Mouse (Mus musculus) cerebellum, postnatal 4 days (tissue): ENCODE measurements around the gene Inafm1.
A peak's percentile ranks its signal among the peaks of the same experiment; 100 is the strongest.
"Not testable (repeated sequence)": the region's sequence is repeated elsewhere in the genome, so short reads cannot be mapped to it uniquely, and the experiment has no call there.

Experiments used
- DNase-seq, 2 experiments: peaks; one replicate each; pipeline ENCODE4 v3.0.0; 2022; ENCODE audit warnings: low spot score in 2 of 2, mixed read lengths in 1 of 2

Inafm1 gene

DNA sequence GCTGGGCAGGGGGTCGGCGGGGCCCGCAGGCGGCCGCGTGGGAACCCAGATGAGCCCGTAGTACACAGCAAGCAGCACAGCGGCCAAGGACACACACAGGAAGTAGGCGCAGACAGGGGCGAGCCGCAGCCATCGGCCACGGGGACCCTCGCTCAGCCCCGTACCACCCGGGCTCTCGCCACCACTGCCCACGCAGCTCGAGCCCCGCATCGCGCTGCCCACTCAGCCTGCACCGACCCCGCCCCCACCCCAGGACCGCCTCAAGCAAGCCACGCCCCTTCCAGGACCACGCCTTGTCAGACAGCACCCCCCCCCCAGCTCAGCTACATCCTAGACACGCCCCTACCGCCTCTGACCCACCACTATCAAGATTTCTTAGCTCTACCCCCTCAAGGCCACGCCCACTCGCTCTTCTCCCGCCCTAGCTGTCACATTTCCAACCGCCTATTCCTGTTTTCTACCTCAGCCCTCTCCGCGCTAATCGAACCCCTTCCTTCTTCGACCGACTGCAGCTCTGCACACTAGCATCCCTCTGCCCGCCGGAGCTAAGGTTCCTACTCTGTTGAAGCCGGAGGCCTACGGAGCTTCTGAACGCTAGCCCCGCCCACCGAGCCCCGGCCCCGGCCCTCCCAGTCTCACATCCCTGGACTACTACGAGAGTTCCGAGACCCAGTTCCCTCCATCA lies at the start of gene Inafm1:
Gene Inafm1, minus strand, starts transcription at position 537 of the 685 bp plus-strand sequence.
- DNase-seq, result peak; percentile 51 to 79

DNA sequence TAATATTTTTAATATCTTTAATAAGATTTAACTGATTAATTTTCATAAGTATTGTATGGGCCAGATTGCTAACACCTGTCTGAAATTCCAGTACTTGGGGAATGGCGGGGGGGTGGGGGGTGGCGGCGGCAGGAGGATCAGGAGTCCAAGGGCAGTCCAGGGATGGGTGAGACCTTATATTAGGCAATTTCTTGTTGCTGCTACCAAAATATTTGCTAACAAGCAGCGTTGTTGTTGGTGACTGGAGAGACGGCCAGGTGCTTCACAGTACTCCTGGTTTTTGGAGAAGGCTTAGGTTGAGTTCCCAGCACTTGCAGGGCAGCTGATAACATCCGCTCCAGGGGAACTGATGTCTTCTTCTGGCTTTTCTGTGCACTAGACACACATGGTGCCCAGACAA lies 47.1 kb upstream of the Inafm1 start:
- DNase-seq, result no peak

DNA sequence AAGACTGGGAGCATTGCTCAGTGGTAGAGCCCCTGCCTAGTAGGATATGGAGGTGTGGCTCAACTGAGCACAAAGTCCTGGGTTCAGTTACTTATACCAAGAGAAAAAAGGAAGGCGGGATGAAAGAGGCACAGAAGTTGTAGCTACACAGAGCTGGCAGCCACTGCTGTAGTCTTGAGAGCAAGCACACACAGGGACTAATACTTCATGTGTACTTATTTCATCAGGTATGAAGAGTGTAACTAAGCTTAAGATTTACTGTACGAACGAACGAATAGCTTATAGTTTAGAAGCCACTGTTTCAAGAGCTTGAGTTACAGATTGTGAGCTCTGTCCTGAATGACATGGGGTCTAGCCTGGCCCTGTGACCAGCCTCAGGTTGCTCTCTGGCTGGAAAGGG lies 45.8 kb upstream of the Inafm1 start:
- DNase-seq, result no peak

GRCm38 (mm10) chr7:16317094-16317493 lies 43.7 kb upstream of the Inafm1 start:
- DNase-seq, result no peak

DNA sequence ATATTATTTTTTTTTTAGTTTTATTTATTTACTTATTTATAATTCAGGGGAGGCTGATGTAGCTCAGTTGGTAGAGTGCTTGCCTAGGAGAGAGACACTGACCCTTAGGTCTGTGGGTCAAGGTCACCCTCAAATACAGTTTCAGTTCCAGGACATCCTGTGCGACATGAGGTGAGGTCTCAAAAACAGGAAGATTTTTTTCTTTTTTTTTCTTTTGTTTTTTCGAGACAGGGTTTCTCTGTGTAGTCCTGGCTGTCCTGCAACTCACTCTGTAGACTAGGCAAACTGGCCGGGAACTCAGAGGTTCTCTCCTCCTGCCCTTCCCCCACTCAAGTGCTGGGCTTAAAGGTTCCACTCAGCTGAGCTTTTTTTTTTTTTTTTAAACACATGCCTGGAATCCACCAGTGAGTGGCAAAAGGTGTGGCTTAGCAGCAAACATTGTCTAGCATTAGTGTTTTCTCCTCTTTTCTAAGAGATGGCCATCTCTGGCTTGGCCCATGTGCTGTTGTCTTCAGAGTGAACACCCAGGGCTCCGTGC lies 41.9 kb upstream of the Inafm1 start:
- no peak for DNase-seq

DNA sequence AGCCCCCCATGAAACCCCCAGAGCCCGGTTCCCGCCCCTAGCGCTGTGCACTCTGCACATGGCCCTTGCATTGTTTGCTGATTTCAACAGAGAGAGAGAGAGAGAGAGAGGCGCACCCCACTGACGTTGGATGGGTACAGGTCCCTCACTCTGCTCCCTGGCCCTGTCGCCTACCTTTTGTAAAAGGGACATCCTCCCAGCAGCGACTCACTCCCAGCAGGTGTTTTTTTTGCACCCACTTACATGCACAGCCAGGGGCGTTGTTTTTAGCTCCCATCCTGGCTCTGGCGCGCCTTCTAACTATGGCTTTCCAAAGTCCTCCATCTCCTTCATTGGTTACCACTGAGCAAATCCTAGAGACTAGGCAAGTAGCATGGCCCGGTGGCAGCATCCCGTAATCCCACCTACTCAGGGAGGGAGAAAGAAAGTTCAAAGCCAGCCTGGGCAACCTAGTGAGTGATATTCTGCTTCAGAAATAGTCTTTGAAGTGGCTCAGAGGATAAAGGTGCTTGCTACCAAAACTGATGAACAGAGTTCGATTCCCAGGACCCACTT lies 40.9 kb upstream of the Inafm1 start:
- no peak for DNase-seq

DNA sequence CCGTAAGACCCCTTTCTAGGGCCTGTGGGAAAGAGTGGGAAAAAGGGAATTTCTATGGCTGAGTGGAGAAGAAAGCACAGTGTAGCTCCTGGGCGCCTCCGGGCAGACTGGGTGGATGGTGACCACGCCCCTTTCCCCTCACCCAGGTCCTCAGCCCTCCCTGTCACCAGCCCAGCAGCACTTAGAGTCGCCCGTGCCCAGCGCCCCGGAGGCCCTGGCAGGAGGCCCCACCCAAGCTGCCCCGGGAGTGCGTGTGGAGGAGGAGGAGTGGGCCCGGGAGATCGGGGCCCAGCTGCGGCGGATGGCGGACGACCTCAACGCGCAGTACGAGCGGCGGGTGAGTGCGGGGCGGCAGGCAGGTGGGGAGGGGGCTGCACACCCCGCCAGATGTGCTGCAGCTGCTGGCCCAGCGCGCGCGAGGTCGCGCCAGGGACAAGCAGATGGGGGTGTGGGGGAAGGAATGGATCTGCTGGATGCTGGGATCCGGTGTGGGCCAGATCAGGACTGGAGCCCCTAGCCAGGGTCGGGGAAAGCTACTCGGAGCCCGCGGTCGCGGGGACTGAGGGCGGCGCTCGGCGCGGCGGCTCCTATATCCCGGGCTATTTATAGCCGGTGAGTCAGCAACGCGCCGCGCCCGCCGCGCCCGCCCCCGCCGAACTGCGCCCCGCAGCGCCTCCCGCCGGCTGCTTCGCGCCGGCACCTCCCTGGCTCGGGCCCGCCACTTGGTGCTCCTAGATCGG lies 40.2 kb upstream of the Inafm1 start:
- DNase-seq, result peak; percentile 44 to 71

- peak in 1 of 2 experiments; percentile 24 for DNase-seq
Measured at GRCm38 (mm10) chr7:16312672-16313311, 39.4 kb upstream of the Inafm1 start.

DNA sequence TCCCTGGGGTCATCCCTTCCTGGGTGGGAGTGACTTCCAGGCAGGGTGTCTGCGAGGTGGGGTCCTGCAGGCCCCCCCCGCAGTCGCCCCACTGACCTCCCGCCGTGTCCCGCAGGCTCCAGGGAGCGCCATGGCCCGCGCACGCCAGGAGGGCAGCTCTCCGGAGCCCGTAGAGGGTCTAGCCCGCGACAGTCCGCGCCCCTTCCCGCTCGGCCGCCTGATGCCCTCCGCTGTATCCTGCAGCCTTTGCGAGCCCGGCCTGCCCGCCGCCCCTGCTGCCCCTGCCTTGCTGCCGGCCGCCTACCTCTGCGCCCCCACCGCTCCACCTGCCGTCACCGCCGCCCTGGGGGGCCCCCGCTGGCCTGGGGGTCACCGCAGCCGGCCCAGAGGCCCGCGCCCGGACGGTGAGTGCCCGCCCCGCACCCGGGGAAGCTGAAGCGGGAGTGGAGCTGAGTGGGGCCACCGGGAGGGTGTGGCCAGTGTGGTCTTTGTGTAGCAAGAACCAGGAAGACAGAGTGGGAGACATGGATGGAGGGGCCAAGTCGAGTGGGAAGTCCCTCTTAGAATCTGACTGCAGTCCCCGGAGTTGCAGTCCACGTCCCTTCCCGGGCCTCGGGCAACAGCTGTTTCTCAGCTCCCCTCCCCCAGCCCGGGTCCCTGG lies 38.7 kb upstream of the Inafm1 start:
- peak in 1 of 2 experiments; percentile 23 for DNase-seq

GRCm38 (mm10) chr7:16311453-16312004 lies 38.1 kb upstream of the Inafm1 start:
- DNase-seq, result no peak

GRCm38 (mm10) chr7:16310521-16311452 lies 37.4 kb upstream of the Inafm1 start:
- DNase-seq, result peak in 1 of 2 experiments; percentile 37

DNA sequence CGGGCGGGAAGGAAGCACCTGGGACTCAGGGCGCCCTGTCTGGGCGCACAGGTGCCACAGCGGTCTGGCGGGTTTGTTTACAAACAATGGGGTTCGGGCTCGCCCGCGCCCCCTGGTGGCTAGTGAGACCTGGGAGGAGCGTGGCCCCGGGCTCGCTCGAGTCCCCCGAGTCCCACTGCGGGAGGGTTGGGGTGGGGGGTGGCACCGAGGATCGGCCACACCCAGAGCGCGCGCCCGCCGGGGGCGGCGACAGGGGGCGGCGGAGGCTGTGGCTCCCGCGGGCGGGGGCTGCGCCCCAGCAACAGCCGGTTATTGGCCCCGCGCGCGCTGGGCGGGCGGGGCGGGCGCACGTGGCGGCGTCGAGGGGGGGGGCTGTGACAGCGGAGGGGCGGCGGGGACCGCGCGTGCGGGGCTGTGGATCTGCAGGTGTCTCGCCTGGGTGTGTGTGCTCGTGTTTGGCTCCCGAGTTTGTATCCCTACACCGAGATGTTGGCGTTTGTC lies 36.7 kb upstream of the Inafm1 start:
- DNase-seq, result peak; percentile 67 to 75

GRCm38 (mm10) chr7:16309318-16310019 lies 36.1 kb upstream of the Inafm1 start:
- DNase-seq, result peak; percentile 67 to 79

GRCm38 (mm10) chr7:16308555-16309317 lies 35.3 kb upstream of the Inafm1 start:
- no peak for DNase-seq

GRCm38 (mm10) chr7:16308093-16308492 lies 34.7 kb upstream of the Inafm1 start, which contains the start of gene Bbc3:
Bbc3 (plus strand) TSS chr7:16308393.
- not testable (repeated sequence) for DNase-seq

GRCm38 (mm10) chr7:16307141-16307540 lies 33.7 kb upstream of the Inafm1 start:
- not testable (repeated sequence) for DNase-seq

- DNase-seq, result peak; percentile 93 to 96
Measured at GRCm38 (mm10) chr7:16299419-16300035, 26.1 kb upstream of the Inafm1 start.

DNA sequence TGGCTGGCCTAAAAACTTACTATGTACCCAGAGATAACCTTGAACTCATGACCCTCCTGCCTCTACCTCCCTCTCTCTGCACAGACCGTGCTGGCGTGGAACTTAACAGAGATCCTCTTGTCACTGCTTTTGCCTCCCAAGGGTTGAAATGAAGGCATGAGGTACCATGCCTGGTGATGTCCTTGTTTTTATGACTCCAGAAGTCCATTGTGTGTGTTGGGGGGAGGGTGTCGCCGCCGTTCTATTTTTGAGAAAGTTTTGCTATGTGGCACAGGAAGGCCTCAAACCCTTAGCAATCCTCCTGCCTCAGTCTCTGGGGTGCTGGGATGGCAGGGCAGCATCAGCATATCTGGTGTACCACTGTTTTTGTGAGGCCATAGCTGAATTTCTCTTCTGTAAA lies 25.5 kb upstream of the Inafm1 start:
- DNase-seq, result no peak
